Mouse (Mus musculus): ENCODE measurements around the gene Esrrb. TPM values are rescaled to one million over a fixed set of nuclear protein-coding genes. Genes with fewer than 3 reads are reported as not detected.

Esrrb gene
- polyA plus RNA-seq, 1 experiment from 2014 or later: 0.44 TPM

Other genes starting within 250 kb of the Esrrb start
- 15.8 and 16.7 TPM in 2 replicates for gene Gpatch2l, start 119.3 kb upstream of the Esrrb start, polyA plus RNA-seq (2015; fragmentation: Nextera tagmentation; extraction: Ambion mirVana)

All from embryonic facial prominence, embryonic 15.5 days (tissue).